Mouse (Mus musculus) embryonic fibroblast, embryonic 13.5 days (primary cell): ENCODE data around the gene Wnt16.

Experiments used
- CTCF ChIP-seq: IDR thresholded peaks from 2 replicates; pipeline ENCODE4 v1.5.1; 2011; ENCODE audit warnings: mild to moderate bottlenecking, control low read depth, low read length, moderate library complexity, borderline replicate concordance; ENCODE audit not compliant: insufficient read depth
- POLR2A ChIP-seq: IDR thresholded peaks from 2 replicates; pipeline ENCODE4 v1.6.1; 2011; ENCODE audit warnings: low read depth, mild to moderate bottlenecking, control low read depth, low read length, moderate library complexity

DNA sequence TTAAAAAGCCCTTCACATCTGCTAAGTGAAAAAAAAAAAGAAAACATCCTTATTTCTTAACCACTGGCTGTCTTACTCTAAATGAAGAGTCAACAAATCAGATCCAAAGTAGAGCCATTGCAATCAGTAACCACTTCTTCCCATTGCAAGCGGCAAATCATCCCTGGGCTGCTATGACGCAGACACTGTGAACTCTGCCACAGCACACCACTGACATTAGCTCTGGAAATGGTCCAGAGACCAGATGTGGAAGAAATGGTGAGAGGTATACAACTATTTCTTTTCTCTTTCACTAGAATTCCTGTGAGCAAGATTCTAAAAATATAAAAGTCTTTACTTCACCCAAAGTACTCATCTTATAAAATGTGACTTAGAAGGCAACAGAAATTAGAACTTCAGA lies 41.3 kb upstream of the Wnt16 start:
- TF ChIP-seq CTCF (no peak), POLR2A (no peak)
